Mouse (Mus musculus) liver, embryonic 14.5 days (tissue): ENCODE data around the gene Gm49776.

Experiments
- CTCF ChIP-seq: IDR thresholded peaks from 2 replicates; pipeline ENCODE4 v1.5.1; 2016; ENCODE audit warnings: antibody characterized with exemption, low read depth, control low read depth
- EP300 ChIP-seq: IDR thresholded peaks from 2 replicates; pipeline ENCODE4 v1.6.1; 2016; ENCODE audit warnings: antibody characterized with exemption, low read depth

- no peak for TF ChIP-seq CTCF
- no peak for TF ChIP-seq EP300
Measured at GRCm38 (mm10) chr16:18249364-18249967, 8.7 kb downstream of the Gm49776 start.
